Mouse (Mus musculus): ENCODE data around the gene Kcnd2.

DNA sequence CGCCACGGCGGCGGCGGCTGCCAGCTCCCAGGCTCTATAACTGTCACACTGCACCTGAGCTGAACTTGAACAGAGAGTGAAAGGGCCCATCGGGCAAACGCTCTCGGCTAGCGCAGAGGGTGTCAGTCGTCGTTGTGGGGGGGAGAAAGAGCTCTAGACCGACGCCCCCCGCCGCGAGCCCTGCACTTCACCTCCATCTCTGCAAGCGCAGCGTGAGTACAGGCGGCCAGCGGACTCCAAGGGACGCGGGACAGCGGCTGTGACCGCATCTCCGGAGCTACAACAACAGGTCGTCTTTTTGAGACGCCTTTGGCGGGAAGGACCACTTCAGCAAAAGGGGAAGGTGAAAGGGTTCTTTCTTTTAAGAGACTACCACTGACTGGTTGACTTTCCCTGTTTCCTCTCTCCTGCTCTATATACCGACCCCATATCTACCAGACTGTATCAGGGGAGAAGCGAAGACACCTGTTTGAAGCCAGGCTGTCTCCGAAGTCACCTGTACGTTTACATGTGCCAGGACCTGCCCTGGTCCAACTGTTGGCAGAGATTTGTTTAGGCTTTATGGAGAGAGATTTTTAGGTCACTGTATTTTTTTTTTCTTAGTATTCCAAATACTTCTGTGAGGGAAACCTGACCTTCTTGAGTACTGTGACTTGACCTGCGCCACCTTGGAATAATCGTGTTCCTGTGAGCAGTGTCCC lies at the start of gene Kcnd2:
- TF ChIP-seq CTCF (IDR thresholded peaks at IDR 0.05; ENCODE audit: low read depth) (no peak), EP300 (IDR thresholded peaks at IDR 0.05; ENCODE audit: low read depth) (no peak)

All from liver, embryonic 14.5 days (tissue).